Mouse (Mus musculus): Measurements from ENCODE around the gene Gpr39. TPM values are rescaled to one million over a fixed set of nuclear protein-coding genes. Genes with fewer than 3 reads are reported as not detected.

Gene Gpr39
- polyA plus RNA-seq, 1 experiment from 2014 or later, result 10.2 TPM

- no peak overlapping the region for H3K27ac ChIP-seq (replicated peaks)
Measured at GRCm38 (mm10) chr1:125719127-125719526, 42.3 kb downstream of the Gpr39 start.

GRCm38 (mm10) chr1:125721104-125721758 is 44.4 kb downstream of the Gpr39 start:
- DNase-seq (ENCODE audit: low spot score), result no peak
- Histone ChIP-seq H3K9ac (ENCODE audit: low read length) (no peak overlapping the region), H3K4me1 (replicated peaks; ENCODE audit: control insufficient read depth, insufficient read depth) (no peaks in the 10 kb centered on the region), H3K4me3 (ENCODE audit: low read depth, low read length) (no peak overlapping the region), H3K27ac (replicated peaks) (no peak overlapping the region), H3K36me3 (ENCODE audit: control insufficient read depth, insufficient read depth, low read length) (no peaks in the 10 kb centered on the region), H3K4me2 (replicated peaks; ENCODE audit: low read depth) (no peak overlapping the region), H3K9me3 (ENCODE audit: control insufficient read depth, low read length) (no peaks in the 10 kb centered on the region), H3K27me3 (ENCODE audit: control insufficient read depth, insufficient read depth, low read length) (no peaks in the 10 kb centered on the region)
- WGBS, result 82% methylated on average over 12 of the region's 12 CpGs
- TF ChIP-seq CTCF (IDR thresholded peaks at IDR 0.05; ENCODE audit: low read depth) (no peak), EP300 (optimal IDR thresholded peaks at IDR 0.05) (no peak)
- ATAC-seq (ENCODE audit: low FRiP score, low TSS enrichment), result peak; percentile 96

More at GRCm38 (mm10) chr1:125719127-125719526, 42.3 kb downstream of the Gpr39 start:
- Histone ChIP-seq H3K4me3 (ENCODE audit: low read depth, low read length) (no peak overlapping the region), H3K27me3 (ENCODE audit: control insufficient read depth, insufficient read depth, low read length) (no peaks in the 10 kb centered on the region), H3K4me2 (replicated peaks; ENCODE audit: low read depth) (no peak overlapping the region), H3K9ac (ENCODE audit: low read length) (no peak overlapping the region), H3K9me3 (ENCODE audit: control insufficient read depth, low read length) (no peaks in the 10 kb centered on the region), H3K4me1 (replicated peaks; ENCODE audit: control insufficient read depth, insufficient read depth) (no peaks in the 10 kb centered on the region), H3K36me3 (ENCODE audit: control insufficient read depth, insufficient read depth, low read length) (no peaks in the 10 kb centered on the region)
- DNase-seq (ENCODE audit: low spot score) (no peak), ATAC-seq (ENCODE audit: low FRiP score, low TSS enrichment) (no peak)
- WGBS, result 37% methylated on average over 6 of the region's 6 CpGs
- TF ChIP-seq EP300 (optimal IDR thresholded peaks at IDR 0.05) (no peak), CTCF (IDR thresholded peaks at IDR 0.05; ENCODE audit: low read depth) (no peak)

GRCm38 (mm10) chr1:125724304-125724703 is 47.5 kb downstream of the Gpr39 start:
- DNase-seq (ENCODE audit: low spot score) (no peak), ATAC-seq (ENCODE audit: low FRiP score, low TSS enrichment) (no peak)
- 85% methylated on average over 5 of the region's 5 CpGs for WGBS
- H3K9ac ChIP-seq (ENCODE audit: low read length), result no peak overlapping the region
- H3K4me3 ChIP-seq (ENCODE audit: low read depth, low read length), result no peak overlapping the region
- no peaks in the 10 kb centered on the region for H3K36me3 ChIP-seq (ENCODE audit: control insufficient read depth, insufficient read depth, low read length)
- H3K4me2 ChIP-seq (replicated peaks; ENCODE audit: low read depth), result no peak overlapping the region
- no peaks in the 10 kb centered on the region for H3K9me3 ChIP-seq (ENCODE audit: control insufficient read depth, low read length)
- no peak for TF ChIP-seq EP300 (optimal IDR thresholded peaks at IDR 0.05)
- no peak for TF ChIP-seq CTCF (IDR thresholded peaks at IDR 0.05; ENCODE audit: low read depth)
- H3K27me3 ChIP-seq (ENCODE audit: control insufficient read depth, insufficient read depth, low read length), result no peaks in the 10 kb centered on the region
- no peak overlapping the region for H3K27ac ChIP-seq (replicated peaks)
- no peaks in the 10 kb centered on the region for H3K4me1 ChIP-seq (replicated peaks; ENCODE audit: control insufficient read depth, insufficient read depth)

- DNase-seq (ENCODE audit: low spot score), result no peak
- 64% methylated on average over 6 of the region's 6 CpGs for WGBS
Measured at GRCm38 (mm10) chr1:125729025-125729565, 52.3 kb downstream of the Gpr39 start.

GRCm38 (mm10) chr1:125729731-125730536 is 53.1 kb downstream of the Gpr39 start:
- 57% methylated on average over 13 of the region's 13 CpGs for WGBS
- H3K27ac ChIP-seq (replicated peaks), result no peak overlapping the region
- H3K9me3 ChIP-seq (ENCODE audit: control insufficient read depth, low read length), result no peaks in the 10 kb centered on the region
- no peaks in the 10 kb centered on the region for H3K27me3 ChIP-seq (ENCODE audit: control insufficient read depth, insufficient read depth, low read length)
- H3K4me2 ChIP-seq (replicated peaks; ENCODE audit: low read depth), result no peak overlapping the region
- no peak overlapping the region for H3K4me3 ChIP-seq (ENCODE audit: low read depth, low read length)
- DNase-seq (ENCODE audit: low spot score), result no peak
- no peak overlapping the region for H3K9ac ChIP-seq (ENCODE audit: low read length)
- H3K4me1 ChIP-seq (replicated peaks; ENCODE audit: control insufficient read depth, insufficient read depth), result no peaks in the 10 kb centered on the region
- no peak for ATAC-seq (ENCODE audit: low FRiP score, low TSS enrichment)
- TF ChIP-seq CTCF (IDR thresholded peaks at IDR 0.05; ENCODE audit: low read depth) (peak; percentile 36), EP300 (optimal IDR thresholded peaks at IDR 0.05) (no peak)
- H3K36me3 ChIP-seq (ENCODE audit: control insufficient read depth, insufficient read depth, low read length), result no peaks in the 10 kb centered on the region

More at GRCm38 (mm10) chr1:125729025-125729565, 52.3 kb downstream of the Gpr39 start:
- TF ChIP-seq CTCF (IDR thresholded peaks at IDR 0.05; ENCODE audit: low read depth) (no peak), EP300 (optimal IDR thresholded peaks at IDR 0.05) (no peak)
- no peak overlapping the region for H3K9ac ChIP-seq (ENCODE audit: low read length)
- no peak for ATAC-seq (ENCODE audit: low FRiP score, low TSS enrichment)
- no peak overlapping the region for H3K4me3 ChIP-seq (ENCODE audit: low read depth, low read length)
- H3K27me3 ChIP-seq (ENCODE audit: control insufficient read depth, insufficient read depth, low read length), result no peaks in the 10 kb centered on the region
- no peak overlapping the region for H3K4me2 ChIP-seq (replicated peaks; ENCODE audit: low read depth)
- H3K27ac ChIP-seq (replicated peaks), result no peak overlapping the region
- H3K9me3 ChIP-seq (ENCODE audit: control insufficient read depth, low read length), result no peaks in the 10 kb centered on the region
- no peaks in the 10 kb centered on the region for H3K4me1 ChIP-seq (replicated peaks; ENCODE audit: control insufficient read depth, insufficient read depth)
- H3K36me3 ChIP-seq (ENCODE audit: control insufficient read depth, insufficient read depth, low read length), result no peaks in the 10 kb centered on the region

- no peak for TF ChIP-seq EP300 (optimal IDR thresholded peaks at IDR 0.05)
- no peak for TF ChIP-seq CTCF (IDR thresholded peaks at IDR 0.05; ENCODE audit: low read depth)
- WGBS, result 86% methylated on average over 6 of the region's 6 CpGs
- Histone ChIP-seq H3K4me1 (replicated peaks; ENCODE audit: control insufficient read depth, insufficient read depth) (no peaks in the 10 kb centered on the region), H3K27me3 (ENCODE audit: control insufficient read depth, insufficient read depth, low read length) (no peaks in the 10 kb centered on the region), H3K4me2 (replicated peaks; ENCODE audit: low read depth) (no peak overlapping the region), H3K4me3 (ENCODE audit: low read depth, low read length) (no peak overlapping the region), H3K9me3 (ENCODE audit: control insufficient read depth, low read length) (no peaks in the 10 kb centered on the region), H3K9ac (ENCODE audit: low read length) (no peak overlapping the region), H3K27ac (replicated peaks) (no peak overlapping the region), H3K36me3 (ENCODE audit: control insufficient read depth, insufficient read depth, low read length) (no peaks in the 10 kb centered on the region)
- DNase-seq (ENCODE audit: low spot score) (no peak), ATAC-seq (ENCODE audit: low FRiP score, low TSS enrichment) (no peak)
Measured at GRCm38 (mm10) chr1:125730537-125730880, 53.7 kb downstream of the Gpr39 start.

Data from stomach, postnatal 0 days (tissue).